Mouse (Mus musculus): ENCODE results near the gene Olfr71. TPM values are rescaled to one million over a fixed set of nuclear protein-coding genes. Genes with fewer than 3 reads are reported as not detected.

Gene Olfr71
- polyA plus RNA-seq, 1 experiment from 2014 or later, result 0.14 TPM

DNA sequence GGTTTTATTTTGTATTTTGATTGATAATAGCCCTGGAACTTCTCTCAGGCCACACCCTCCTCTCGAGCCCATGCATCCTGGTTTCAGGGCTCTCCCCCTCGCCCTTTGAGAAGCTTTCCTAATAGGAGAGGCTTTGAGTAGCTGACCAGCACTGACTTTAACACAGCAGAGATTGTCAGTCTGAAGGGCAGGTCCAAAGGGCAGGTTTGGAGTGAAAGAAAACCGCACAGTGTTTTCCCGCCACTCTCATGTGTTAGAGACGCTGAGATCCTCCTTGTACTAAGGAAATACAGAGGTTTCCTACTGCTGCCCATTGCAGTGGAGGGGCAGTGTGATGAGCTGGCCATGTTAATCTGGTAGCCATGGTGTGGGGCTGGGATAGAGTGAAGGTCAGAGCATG lies 35.1 kb downstream of the Olfr71 start:
- no peak for ATAC-seq (ENCODE audit: low read depth)
- H3K9ac ChIP-seq, result no peak overlapping the region
- no peak overlapping the region for H3K4me2 ChIP-seq
- no peaks in the 10 kb centered on the region for H3K27me3 ChIP-seq
- H3K4me1 ChIP-seq (replicated peaks), result peaks cover 38% of the 10 kb centered on the region
- H3K4me3 ChIP-seq, result no peak overlapping the region
- H3K9me3 ChIP-seq, result no peaks in the 10 kb centered on the region
- no peak overlapping the region for H3K27ac ChIP-seq (replicated peaks)
- peaks cover 62% of the 10 kb centered on the region for H3K36me3 ChIP-seq
- 78% methylated on average over 5 of the region's 5 CpGs for WGBS

DNA sequence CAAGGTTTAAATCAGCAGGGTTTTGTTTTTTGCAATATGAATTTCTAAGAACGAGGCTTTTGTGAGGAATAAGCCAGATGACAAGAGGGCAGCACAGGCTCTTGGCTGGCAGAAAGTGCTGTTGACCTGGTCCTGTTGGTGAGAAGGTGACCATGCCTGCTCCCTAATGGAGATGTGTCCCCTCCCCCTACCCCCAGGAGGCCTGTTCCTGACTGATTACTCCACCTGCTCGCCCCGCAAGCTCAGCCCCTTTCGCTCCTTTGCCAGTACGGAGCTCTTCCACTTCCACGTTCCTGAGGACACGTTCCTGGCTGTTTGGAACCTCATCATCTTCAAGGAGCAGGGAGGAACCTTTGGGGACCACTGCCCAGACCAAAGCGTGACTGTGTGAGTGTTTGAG lies 36.4 kb downstream of the Olfr71 start:
- WGBS, result 72% methylated on average over 8 of the region's 8 CpGs
- H3K36me3 ChIP-seq, result peaks cover 49% of the 10 kb centered on the region

DNA sequence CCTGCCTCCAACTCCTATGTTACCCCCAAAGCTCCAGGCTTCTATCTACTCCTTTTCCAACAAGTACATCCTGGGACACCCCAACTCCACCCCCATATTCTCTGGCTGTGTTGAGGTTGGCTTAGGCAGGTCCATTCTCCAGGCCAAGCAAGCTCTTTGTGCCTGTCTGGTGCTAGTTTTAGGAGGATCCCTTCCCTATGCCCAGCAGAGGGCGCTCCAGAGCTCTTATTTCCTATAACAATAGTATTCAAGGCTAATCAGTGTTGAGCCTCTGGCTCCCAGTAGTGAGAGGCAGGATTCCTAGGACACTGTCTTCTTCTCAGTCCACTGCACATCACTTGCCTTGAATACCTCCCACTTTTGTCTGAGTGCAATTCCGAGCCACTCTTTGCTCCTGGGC lies 38.0 kb downstream of the Olfr71 start:
- peak overlapping the region; percentile 18 for H3K4me3 ChIP-seq
- peak overlapping the region; percentile 95 for H3K4me2 ChIP-seq
- 8% methylated on average over 2 of the region's 2 CpGs for WGBS
- H3K4me1 ChIP-seq (replicated peaks), result peaks cover 48% of the 10 kb centered on the region
- H3K9ac ChIP-seq, result 0 out of 2 replicates have a peak overlapping the region, but pooled peaks have one; percentile 96
- no peaks in the 10 kb centered on the region for H3K9me3 ChIP-seq
- no peak for ATAC-seq (ENCODE audit: low read depth)
- H3K27me3 ChIP-seq, result 0 out of 2 replicates have a peak, but pooled peaks cover 6% of the 10 kb centered on the region
- peaks cover 33% of the 10 kb centered on the region for H3K36me3 ChIP-seq
- H3K27ac ChIP-seq (replicated peaks), result 0 out of 2 replicates have a peak overlapping the region, but pooled peaks have one; percentile 38

More for the DNA sequence above, 36.4 kb downstream of the Olfr71 start:
- Histone ChIP-seq H3K4me1 (replicated peaks) (peaks cover 45% of the 10 kb centered on the region), H3K9me3 (no peaks in the 10 kb centered on the region), H3K9ac (no peak overlapping the region), H3K27ac (replicated peaks) (no peak overlapping the region), H3K4me2 (no peak overlapping the region), H3K4me3 (no peak overlapping the region), H3K27me3 (no peaks in the 10 kb centered on the region)
- ATAC-seq (ENCODE audit: low read depth), result no peak

DNA sequence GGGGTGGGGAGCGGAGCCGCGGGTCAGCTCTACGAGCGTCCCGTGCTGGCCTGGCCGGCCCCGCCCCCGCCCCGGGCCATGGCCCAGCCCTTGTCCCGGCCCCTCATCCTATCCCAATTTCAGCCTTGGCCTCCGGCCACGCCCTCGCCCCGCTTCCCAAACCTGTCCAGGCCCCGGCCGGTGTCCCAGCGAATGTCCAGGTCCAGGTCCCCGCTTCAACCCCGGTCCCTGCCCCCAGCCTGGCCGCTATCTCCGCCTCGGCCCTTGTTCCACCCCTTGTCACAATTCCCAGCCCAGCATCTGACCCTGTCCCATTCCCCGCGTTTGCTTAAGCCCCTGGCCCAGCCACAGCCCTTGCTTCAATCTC lies 40.6 kb downstream of the Olfr71 start:
- H3K4me2 ChIP-seq, result peak overlapping the region; percentile 95
- H3K4me3 ChIP-seq, result peak overlapping the region; percentile 87
- 0% methylated on average over 18 of the region's 25 CpGs for WGBS
- peak overlapping the region; percentile 96 for H3K9ac ChIP-seq
- H3K4me1 ChIP-seq (replicated peaks), result peaks cover 48% of the 10 kb centered on the region
- H3K27ac ChIP-seq (replicated peaks), result peak overlapping the region; percentile 67
- peak; percentile 49 for ATAC-seq (ENCODE audit: low read depth)
- peaks cover 22% of the 10 kb centered on the region for H3K27me3 ChIP-seq
- H3K36me3 ChIP-seq, result peaks cover 6% of the 10 kb centered on the region
- no peaks in the 10 kb centered on the region for H3K9me3 ChIP-seq

DNA sequence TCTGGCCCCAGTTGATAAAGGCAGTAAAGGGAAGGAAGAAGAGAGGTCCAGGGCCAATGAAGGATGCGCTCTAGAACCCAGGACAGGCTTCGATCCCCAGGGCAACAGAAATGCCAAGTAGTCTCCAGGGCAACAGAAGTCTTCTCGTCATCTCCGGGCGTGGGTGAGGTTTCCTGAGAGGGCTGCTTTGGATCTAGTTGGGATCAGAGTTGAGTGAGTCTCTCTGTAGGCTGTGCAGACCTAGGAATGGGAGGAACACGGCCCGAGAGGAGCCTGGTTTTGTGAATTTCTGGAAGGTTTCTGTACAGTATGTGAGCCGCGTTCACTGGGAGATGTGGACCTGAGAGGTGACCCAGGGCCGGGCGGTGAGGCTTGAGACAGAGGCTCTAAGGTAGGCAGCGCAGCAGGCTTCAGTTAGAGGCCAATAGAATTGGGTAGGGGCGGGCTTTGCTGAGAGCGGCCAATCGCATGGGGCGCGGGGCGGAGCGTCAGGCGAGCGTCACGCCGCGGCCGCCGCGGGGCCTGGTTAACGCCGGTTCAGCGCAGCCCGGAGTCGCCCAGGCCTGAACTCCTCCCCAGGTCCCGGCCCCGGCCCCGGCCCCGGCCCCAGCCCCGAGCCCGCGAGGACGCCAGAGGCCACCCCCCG lies 41.1 kb downstream of the Olfr71 start, which contains the start of the genes Tmem8b and Fam221b:
Gene Tmem8b, plus strand, starts transcription at position 190 of the 646 bp plus-strand sequence.
Gene Fam221b, minus strand, starts transcription at position 364 of the 646 bp plus-strand sequence.
- Histone ChIP-seq H3K4me2 (peak within 1 kb of the TSS; percentile 95), H3K9ac (peak within 1 kb of the TSS; percentile 96), H3K9me3 (no peaks in the 10 kb centered on the region), H3K36me3 (peaks cover under 1% of the 10 kb centered on the region; the same call in 1 of the 2 replicates), H3K4me3 (peak within 1 kb of the TSS; percentile 87), H3K4me1 (replicated peaks) (peaks cover 48% of the 10 kb centered on the region), H3K27ac (replicated peaks) (peak within 1 kb of the TSS; percentile 67), H3K27me3 (peaks cover 24% of the 10 kb centered on the region)
- WGBS, result 3% methylated on average over 34 of the region's 41 CpGs
- ATAC-seq (ENCODE audit: low read depth), result peak; percentile 92

DNA sequence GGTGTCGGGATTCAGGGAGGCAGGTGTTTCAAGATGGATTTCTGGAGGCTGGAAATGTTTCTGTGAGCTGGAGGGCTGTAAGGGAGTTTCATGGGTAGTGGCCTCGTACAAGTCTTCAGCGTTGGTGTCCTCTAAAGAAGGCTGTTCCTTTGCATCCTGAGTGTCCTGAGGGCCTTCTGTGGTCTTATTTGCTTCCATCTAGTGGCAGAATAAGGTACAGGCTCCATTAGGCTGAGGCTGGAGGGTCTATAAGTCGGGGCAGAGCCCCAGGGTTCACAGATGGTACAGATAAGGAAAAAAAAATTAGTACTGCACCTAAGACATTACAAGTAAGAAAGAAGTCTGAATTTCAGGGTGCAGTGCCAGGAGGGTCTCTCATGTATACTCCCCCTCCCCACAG lies 43.6 kb downstream of the Olfr71 start:
- H3K27me3 ChIP-seq, result peaks cover 48% of the 10 kb centered on the region
- no peak overlapping the region for H3K4me2 ChIP-seq
- H3K4me1 ChIP-seq (replicated peaks), result peaks cover 25% of the 10 kb centered on the region
- 26% methylated on average over 4 of the region's 4 CpGs for WGBS
- no peak overlapping the region for H3K4me3 ChIP-seq
- no peaks in the 10 kb centered on the region for H3K36me3 ChIP-seq
- H3K27ac ChIP-seq (replicated peaks), result no peak overlapping the region
- H3K9ac ChIP-seq, result no peak overlapping the region
- no peak for ATAC-seq (ENCODE audit: low read depth)
- H3K9me3 ChIP-seq, result no peaks in the 10 kb centered on the region

DNA sequence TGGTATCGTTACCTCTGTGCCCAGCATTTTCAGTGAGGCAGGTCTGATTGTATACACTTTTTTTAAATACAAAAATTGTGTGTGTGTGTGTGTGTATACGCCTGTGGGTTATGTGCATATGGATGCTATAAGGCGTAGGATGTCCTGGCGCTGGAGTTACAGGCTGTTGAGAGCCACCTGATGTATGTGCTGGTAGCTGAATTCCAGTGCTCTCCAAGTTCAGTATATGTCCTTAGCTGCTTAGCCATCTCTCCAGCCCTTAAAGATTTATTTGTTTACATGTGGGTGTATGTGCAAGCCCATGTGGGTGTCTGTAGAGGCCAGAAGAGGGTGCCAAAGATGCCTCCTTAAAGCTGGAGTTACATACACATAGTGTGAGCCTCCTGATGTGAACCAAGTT lies 52.9 kb downstream of the Olfr71 start:
- Histone ChIP-seq H3K27me3 (peaks cover 26% of the 10 kb centered on the region), H3K4me1 (replicated peaks) (peaks cover 26% of the 10 kb centered on the region), H3K36me3 (no peaks in the 10 kb centered on the region), H3K9me3 (no peaks in the 10 kb centered on the region), H3K4me3 (peak overlapping the region; percentile 61), H3K27ac (replicated peaks) (peak overlapping the region; percentile 77; the same call in 1 of the 2 replicates), H3K9ac (no peak overlapping the region), H3K4me2 (peak overlapping the region; percentile 81)
- 53% methylated on average over 4 of the region's 4 CpGs for WGBS
- no peak for ATAC-seq (ENCODE audit: low read depth)

DNA sequence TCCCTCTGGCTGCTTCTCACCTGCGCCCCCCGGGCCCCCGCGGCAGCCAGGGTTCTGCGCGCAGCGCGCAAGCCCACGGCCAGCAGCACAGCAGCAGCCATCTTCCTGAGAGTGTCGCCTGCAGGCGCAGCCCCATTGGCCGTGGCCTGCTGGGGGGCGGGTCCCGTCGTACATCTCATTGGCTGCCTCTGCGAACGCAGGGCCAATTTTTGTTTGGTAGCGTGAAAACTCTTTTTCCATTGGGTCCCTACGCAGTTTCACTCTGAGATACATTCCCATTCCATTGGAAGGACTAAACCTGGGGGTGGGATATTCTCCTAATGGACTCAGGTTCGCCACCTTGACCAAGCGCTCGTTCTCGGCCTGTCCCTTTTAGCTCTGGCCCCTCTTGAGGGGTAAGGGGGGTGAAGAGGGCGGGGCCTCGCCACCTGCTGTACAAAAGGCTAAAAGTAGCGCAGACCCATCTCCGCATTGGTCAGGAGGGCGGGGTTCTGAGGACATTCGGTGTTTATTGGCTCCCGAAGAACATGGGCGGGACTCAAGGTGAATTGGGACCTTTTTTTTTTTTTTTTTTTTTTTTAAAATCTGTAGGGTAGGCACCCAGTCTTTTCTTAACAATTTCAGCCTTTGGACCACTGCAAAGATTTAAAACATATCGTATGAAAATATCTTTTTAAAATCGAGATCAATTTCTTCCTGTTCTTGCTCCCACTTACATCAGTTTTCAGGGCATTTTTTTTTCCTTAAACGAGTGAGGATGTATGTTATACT lies 53.5 kb downstream of the Olfr71 start, which contains the start of gene Hint2:
Gene Hint2, minus strand, starts transcription at position 128 of the 771 bp plus-strand sequence.
- H3K9me3 ChIP-seq, result no peaks in the 10 kb centered on the region
- peaks cover 19% of the 10 kb centered on the region for H3K27me3 ChIP-seq
- peaks cover 26% of the 10 kb centered on the region for H3K4me1 ChIP-seq (replicated peaks)
- peak within 1 kb of the TSS; percentile 80 for H3K9ac ChIP-seq
- H3K4me2 ChIP-seq, result peak within 1 kb of the TSS; percentile 81
- peak within 1 kb of the TSS; percentile 61 for H3K4me3 ChIP-seq
- H3K27ac ChIP-seq (replicated peaks), result peak within 1 kb of the TSS; percentile 93
- H3K36me3 ChIP-seq, result 0 out of 2 replicates have a peak, but pooled peaks cover 5% of the 10 kb centered on the region
- 1% methylated on average over 34 of the region's 34 CpGs for WGBS
- peak; percentile 97 for ATAC-seq (ENCODE audit: low read depth)

DNA sequence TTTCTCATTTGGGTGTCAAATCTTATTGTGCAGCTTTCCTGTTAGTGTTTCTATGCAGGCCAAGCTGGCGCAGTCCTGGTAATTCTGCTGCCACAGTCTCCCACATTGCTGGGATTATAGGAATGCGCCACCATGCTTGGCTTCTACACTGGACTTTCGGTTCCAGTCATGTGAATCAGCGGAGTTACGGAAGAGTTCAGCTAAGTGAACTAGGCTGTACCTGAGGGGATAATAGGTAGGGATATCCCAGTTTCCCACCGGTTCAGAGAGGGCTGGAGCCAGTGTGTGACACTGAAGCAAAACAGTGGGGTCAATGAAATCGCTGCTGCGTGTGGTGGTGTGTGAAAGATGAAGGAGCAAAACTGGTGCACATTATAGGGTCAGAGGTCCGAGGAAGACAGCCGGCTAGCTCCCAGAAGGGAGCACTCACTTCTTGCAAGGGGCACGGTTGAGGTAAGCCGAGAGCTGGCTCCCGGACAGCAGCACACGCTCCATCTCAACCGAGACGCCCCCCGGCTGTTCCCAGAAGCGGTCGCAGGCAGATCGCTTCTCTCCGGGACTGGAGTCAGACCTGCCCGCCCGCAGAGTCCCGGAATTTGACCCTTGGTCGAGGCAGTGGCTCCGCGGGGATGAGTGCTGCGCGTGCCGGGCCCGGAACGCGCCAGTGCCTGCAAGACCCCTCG lies 54.3 kb downstream of the Olfr71 start:
- peak; percentile 55 for ATAC-seq (ENCODE audit: low read depth)
- H3K9me3 ChIP-seq, result no peaks in the 10 kb centered on the region
- peaks cover 12% of the 10 kb centered on the region for H3K27me3 ChIP-seq
- H3K27ac ChIP-seq (replicated peaks), result peak overlapping the region; percentile 93
- peaks cover 12% of the 10 kb centered on the region for H3K36me3 ChIP-seq
- H3K4me2 ChIP-seq, result peak overlapping the region; percentile 81
- peak overlapping the region; percentile 80 for H3K9ac ChIP-seq
- peak overlapping the region; percentile 61 for H3K4me3 ChIP-seq
- peaks cover 26% of the 10 kb centered on the region for H3K4me1 ChIP-seq (replicated peaks)
- WGBS, result 6% methylated on average over 34 of the region's 34 CpGs

Measured in neural tube, embryonic 13.5 days (tissue).